Mouse (Mus musculus) erythroid progenitor cell, adult 5-6 weeks (primary cell): ENCODE results near the gene Dnajc12. TPM values are rescaled to one million over a fixed set of nuclear protein-coding genes. Genes with fewer than 3 reads are reported as not detected.
"Not testable (repeated sequence)": the region's sequence is repeated elsewhere in the genome, so short reads cannot be mapped to it uniquely, and the experiment has no call there.

Experiments
- ATAC-seq: replicated peaks from 2 replicates; pipeline ENCODE4 v1.8.0; 2016; ENCODE audit warnings: moderate number of reproducible peaks, mild to moderate bottlenecking, moderate TSS enrichment, inconsistent platforms; ENCODE audit not compliant: poor library complexity, low FRiP score, severe bottlenecking
- total RNA-seq, 2 experiments: library from RNA; stranded (forward) in 1 of 2; stranded (reverse) in 1 of 2; fragments of 150-400 nt in 1 of 2; fragments of 186-747, 209-891 nt in 1 of 2; gene quantifications; 2 replicates each; pipeline versions ENCODE4 v1.2.3 to v1.2.4; 2015 to 2017; ENCODE audit warnings: low replicate concordance in 2 of 2

The Dnajc12 gene
- total RNA-seq, 2 experiments from 2014 or later = 3.3 TPM; not detected in 1

GRCm38 (mm10) chr10:63381498-63382280 is 554 bp upstream of the Dnajc12 start, which contains the start of gene Sirt1:
Sirt1 (minus strand) TSS chr10:63381704.
- no peak for ATAC-seq

- not testable (repeated sequence) for ATAC-seq
Observed at GRCm38 (mm10) chr10:63385897-63386296, 3.7 kb downstream of the Dnajc12 start.

- peak; percentile 71 for ATAC-seq
Observed at GRCm38 (mm10) chr10:63386444-63386843, 4.2 kb downstream of the Dnajc12 start.

GRCm38 (mm10) chr10:63386991-63387390 is 4.7 kb downstream of the Dnajc12 start:
- no peak for ATAC-seq

GRCm38 (mm10) chr10:63388948-63389347 is 6.7 kb downstream of the Dnajc12 start:
- no peak for ATAC-seq

GRCm38 (mm10) chr10:63396963-63397362 is 14.7 kb downstream of the Dnajc12 start:
- ATAC-seq = no peak

GRCm38 (mm10) chr10:63402731-63403504 is 20.7 kb downstream of the Dnajc12 start:
- ATAC-seq = no peak

- ATAC-seq = no peak
Observed at GRCm38 (mm10) chr10:63403636-63404035, 21.4 kb downstream of the Dnajc12 start.

GRCm38 (mm10) chr10:63410162-63410956 is 28.1 kb downstream of the Dnajc12 start:
- no peak for ATAC-seq

GRCm38 (mm10) chr10:63411674-63412073 is 29.4 kb downstream of the Dnajc12 start:
- ATAC-seq = not testable (repeated sequence)

GRCm38 (mm10) chr10:63412756-63413155 is 30.5 kb downstream of the Dnajc12 start:
- no peak for ATAC-seq

- ATAC-seq = no peak
Observed at GRCm38 (mm10) chr10:63415287-63415686, 33.0 kb downstream of the Dnajc12 start.

- no peak for ATAC-seq
Observed at GRCm38 (mm10) chr10:63415850-63416249, 33.6 kb downstream of the Dnajc12 start.

- ATAC-seq = no peak
Observed at GRCm38 (mm10) chr10:63417061-63417460, 34.8 kb downstream of the Dnajc12 start.

- peak; percentile 64 for ATAC-seq
Observed at GRCm38 (mm10) chr10:63421739-63422735, 39.8 kb downstream of the Dnajc12 start, which contains the start of gene Gm7075. Gm7075 (minus strand) TSS chr10:63421789.

GRCm38 (mm10) chr10:63422736-63422992 is 40.4 kb downstream of the Dnajc12 start:
- no peak for ATAC-seq

GRCm38 (mm10) chr10:63423591-63424474 is 41.6 kb downstream of the Dnajc12 start:
- ATAC-seq = peak; percentile 65

- ATAC-seq = no peak
Observed at GRCm38 (mm10) chr10:63424475-63424814, 42.2 kb downstream of the Dnajc12 start.
